Mouse (Mus musculus): ENCODE results near the gene Fam186b.
A peak's percentile ranks its signal among the peaks of the same experiment; 100 is the strongest.
"Not testable (repeated sequence)": the region's sequence is repeated elsewhere in the genome, so short reads cannot be mapped to it uniquely, and the experiment has no call there.

Fam186b gene

GRCm38 (mm10) chr15:99259730-99260252, 35.9 kb downstream of the Fam186b start:
- DNase-seq (ENCODE audit: extremely low read depth, low read depth, low spot score), result peak; percentile 85

GRCm38 (mm10) chr15:99259167-99259729, 36.4 kb downstream of the Fam186b start:
- no peak for DNase-seq (ENCODE audit: extremely low read depth, low read depth, low spot score)

- DNase-seq (ENCODE audit: extremely low read depth, low read depth, low spot score), result no peak
Measured at GRCm38 (mm10) chr15:99255241-99255749, 40.4 kb downstream of the Fam186b start.

- DNase-seq (ENCODE audit: extremely low read depth, low read depth, low spot score), result no peak
Measured at GRCm38 (mm10) chr15:99254477-99255005, 41.1 kb downstream of the Fam186b start.

- DNase-seq (ENCODE audit: extremely low read depth, low read depth, low spot score), result no peak
Measured at GRCm38 (mm10) chr15:99253772-99254171, 41.9 kb downstream of the Fam186b start.

GRCm38 (mm10) chr15:99253175-99253479, 42.6 kb downstream of the Fam186b start:
- not testable (repeated sequence) for DNase-seq (ENCODE audit: extremely low read depth, low read depth, low spot score)

- no peak for DNase-seq (ENCODE audit: extremely low read depth, low read depth, low spot score)
Measured at GRCm38 (mm10) chr15:99252381-99253174, 43.1 kb downstream of the Fam186b start.

GRCm38 (mm10) chr15:99251626-99252380, 43.9 kb downstream of the Fam186b start, which contains the start of gene Mcrs1:
Gene Mcrs1, minus strand, starts transcription at chr15:99251961.
- peak; percentile 90 for DNase-seq (ENCODE audit: extremely low read depth, low read depth, low spot score)

- not testable (repeated sequence) for DNase-seq (ENCODE audit: extremely low read depth, low read depth, low spot score)
Measured at GRCm38 (mm10) chr15:99251111-99251510, 44.6 kb downstream of the Fam186b start.

GRCm38 (mm10) chr15:99249938-99250337, 45.8 kb downstream of the Fam186b start:
- no peak for DNase-seq (ENCODE audit: extremely low read depth, low read depth, low spot score)

- no peak for DNase-seq (ENCODE audit: extremely low read depth, low read depth, low spot score)
Measured at GRCm38 (mm10) chr15:99248972-99249371, 46.7 kb downstream of the Fam186b start.

GRCm38 (mm10) chr15:99246736-99247135, 49.0 kb downstream of the Fam186b start:
- DNase-seq (ENCODE audit: extremely low read depth, low read depth, low spot score), result not testable (repeated sequence)

- DNase-seq (ENCODE audit: extremely low read depth, low read depth, low spot score), result no peak
Measured at GRCm38 (mm10) chr15:99242045-99242444, 53.6 kb downstream of the Fam186b start.

- DNase-seq (ENCODE audit: extremely low read depth, low read depth, low spot score), result no peak
Measured at GRCm38 (mm10) chr15:99241249-99241648, 54.4 kb downstream of the Fam186b start.

GRCm38 (mm10) chr15:99240129-99240528, 55.6 kb downstream of the Fam186b start:
- no peak for DNase-seq (ENCODE audit: extremely low read depth, low read depth, low spot score)

GRCm38 (mm10) chr15:99238006-99238405, 57.7 kb downstream of the Fam186b start:
- DNase-seq (ENCODE audit: extremely low read depth, low read depth, low spot score), result no peak

- DNase-seq (ENCODE audit: extremely low read depth, low read depth, low spot score), result no peak
Measured at GRCm38 (mm10) chr15:99234326-99235010, 61.2 kb downstream of the Fam186b start.

GRCm38 (mm10) chr15:99233719-99234118, 62.0 kb downstream of the Fam186b start:
- no peak for DNase-seq (ENCODE audit: extremely low read depth, low read depth, low spot score)

GRCm38 (mm10) chr15:99231998-99232397, 63.7 kb downstream of the Fam186b start:
- no peak for DNase-seq (ENCODE audit: extremely low read depth, low read depth, low spot score)

- DNase-seq (ENCODE audit: extremely low read depth, low read depth, low spot score), result no peak
Measured at GRCm38 (mm10) chr15:99226090-99226489, 69.6 kb downstream of the Fam186b start.
